Mouse (Mus musculus) R1 (cell line): ENCODE data around the gene Rabl2.

Experiments
- DNase-seq: peaks from one replicate; pipeline ENCODE4 v3.0.0-alpha.2; 2018; ENCODE audit warnings: low read depth, low spot score

Rabl2 gene

DNA sequence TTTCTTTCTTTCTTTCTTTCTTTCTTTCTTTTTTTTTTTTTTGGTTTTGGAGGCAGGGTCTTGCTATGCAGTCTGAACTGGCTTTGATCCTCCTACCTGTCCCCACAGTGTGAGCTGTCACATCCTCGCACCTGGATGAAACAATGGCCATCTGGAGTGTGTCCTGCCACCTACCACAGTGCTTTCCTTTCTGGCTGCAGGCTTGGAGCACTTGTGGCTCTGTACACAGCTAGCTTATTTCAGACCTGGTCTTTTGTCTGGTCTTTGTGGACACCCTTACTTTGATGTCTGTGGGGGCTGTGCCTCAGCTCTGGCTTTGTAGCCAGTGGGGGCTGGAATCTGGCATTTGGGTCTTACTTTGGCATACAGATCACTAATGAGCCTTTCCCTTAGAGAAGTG, 40.0 kb downstream of the Rabl2 start:
- DNase-seq = no peak

DNA sequence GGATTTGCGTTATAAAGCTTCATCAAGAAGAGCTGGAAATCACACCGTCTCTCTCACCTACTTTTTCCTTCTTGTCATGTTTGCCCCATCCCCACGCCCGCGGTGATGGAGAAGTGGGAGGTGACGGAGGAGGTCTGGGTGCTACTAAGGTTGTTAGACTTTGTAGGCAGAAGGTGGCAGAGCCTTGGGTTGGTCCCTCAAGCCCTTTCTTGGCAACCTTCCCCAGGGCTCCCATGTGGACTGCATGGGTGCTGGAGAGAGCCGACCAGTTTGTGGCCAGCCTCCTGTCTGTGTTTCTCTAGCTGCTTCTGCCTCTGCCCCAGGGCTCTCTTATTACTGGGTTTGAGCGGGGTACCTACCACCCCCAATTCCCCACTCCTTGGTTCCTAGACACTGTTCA, 41.2 kb downstream of the Rabl2 start:
- no peak for DNase-seq

- no peak for DNase-seq
Measured at GRCm38 (mm10) chr15:89548837-89549236, 42.9 kb downstream of the Rabl2 start.

GRCm38 (mm10) chr15:89547824-89548601, 43.7 kb downstream of the Rabl2 start:
- DNase-seq = peak; percentile 84

DNA sequence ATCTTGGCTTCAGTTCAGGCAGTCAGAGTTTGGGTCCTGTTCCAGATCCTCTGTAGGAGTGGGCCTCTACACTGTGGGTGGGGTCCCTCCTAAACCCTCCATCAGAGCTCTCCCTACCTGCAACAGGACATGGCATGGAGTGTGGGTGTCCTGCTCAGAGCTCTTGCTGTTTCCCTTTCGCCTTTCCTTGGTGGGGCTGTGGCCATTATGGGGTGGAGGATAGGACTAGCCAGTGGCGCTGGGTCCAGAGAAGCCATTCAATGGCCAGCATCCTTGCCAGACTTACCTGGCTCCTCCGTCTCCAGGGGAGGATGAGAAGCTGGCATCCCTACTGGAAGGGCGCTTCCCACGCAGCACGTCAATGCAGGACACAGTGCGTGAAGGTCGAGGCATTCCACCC, 44.4 kb downstream of the Rabl2 start:
- DNase-seq = no peak

DNA sequence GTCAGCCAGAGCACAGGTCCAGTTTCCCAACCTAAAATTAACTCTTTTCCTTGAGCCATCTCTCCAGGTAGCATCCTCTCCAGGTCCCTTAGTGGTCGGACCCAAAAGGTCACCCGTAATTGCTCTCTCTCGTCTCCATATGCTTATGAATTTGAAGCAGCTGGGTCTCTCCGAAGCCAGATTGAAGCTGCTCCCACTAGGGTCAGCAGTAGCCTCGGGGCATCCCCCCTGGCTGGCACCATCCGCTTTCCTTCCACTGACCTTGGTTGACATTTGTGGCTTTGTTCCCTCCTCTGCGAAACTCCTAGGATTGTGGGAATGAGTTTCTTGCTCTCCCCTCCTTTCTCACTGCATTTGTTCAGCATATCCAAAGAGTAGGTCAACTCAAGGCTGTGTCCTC, 47.6 kb downstream of the Rabl2 start:
- no peak for DNase-seq

DNA sequence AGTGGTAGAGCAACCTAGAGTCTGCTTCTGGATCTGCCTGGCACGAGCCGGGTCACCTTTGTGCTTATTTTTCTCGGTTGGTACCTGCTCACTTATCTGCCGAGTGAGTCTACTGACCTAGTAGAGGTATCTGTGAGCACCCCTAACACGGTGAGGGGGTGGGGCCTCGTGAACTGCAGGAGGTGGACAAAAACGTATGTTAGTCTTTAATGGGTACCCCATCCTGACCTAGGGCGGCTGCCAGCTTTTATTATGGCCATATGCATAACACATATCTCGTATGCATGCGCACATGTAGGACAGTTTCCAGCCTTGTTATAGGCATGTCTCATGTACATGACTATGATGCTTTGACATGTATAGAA, 57.9 kb downstream of the Rabl2 start:
- DNase-seq = no peak

DNA sequence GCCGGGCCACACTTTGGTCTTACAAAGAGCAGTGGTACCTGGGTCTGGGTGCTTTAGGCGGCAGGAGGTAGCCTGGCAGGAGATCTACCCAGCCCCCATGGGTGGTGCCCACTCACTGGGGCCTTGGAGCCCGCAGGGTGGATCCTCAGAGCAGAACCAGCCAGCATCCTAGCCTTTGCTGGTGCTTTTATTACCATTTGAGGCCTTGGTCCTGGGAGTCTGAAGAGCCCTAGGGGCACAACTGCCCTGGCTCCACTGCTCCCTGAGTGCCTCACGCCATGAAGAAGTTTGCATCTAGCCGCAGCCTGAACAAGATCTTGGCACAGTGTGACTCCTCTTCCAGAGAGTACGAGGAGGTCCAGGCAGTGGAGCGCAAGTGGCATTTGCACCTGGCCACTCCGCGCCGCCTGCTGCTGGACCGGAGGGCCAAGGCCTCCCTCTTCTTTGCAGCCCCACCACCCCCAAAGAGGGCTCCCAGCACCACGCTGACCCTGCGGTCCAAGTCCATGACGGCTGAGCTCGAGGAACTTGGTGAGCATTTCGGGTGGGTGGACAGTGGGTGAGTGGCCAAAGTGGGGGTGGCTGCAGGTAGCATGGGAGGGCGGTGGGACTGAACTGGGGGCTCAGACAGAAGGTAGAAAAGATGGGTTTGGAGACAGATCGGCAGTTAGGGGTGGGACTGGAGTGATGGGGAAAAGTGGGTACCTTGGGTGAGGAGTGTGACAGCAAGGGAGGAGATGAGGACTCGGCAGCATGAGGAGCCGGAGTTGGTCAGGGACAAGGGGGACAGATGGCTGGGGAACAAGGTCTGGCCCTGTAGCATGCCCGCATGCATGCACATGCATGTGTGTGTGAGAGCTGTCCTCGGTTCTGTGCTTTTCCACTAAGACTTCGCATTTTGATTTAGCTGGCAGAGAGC, 58.5 kb downstream of the Rabl2 start:
- DNase-seq = no peak
